Mouse (Mus musculus): ENCODE data around the gene Mark3. TPM values are rescaled to one million over a fixed set of nuclear protein-coding genes. Genes with fewer than 3 reads are reported as not detected.

The Mark3 gene
- total and polyA plus RNA-seq, 3 experiments = 34.3 to 51.2 (median 40.2) TPM

DNA sequence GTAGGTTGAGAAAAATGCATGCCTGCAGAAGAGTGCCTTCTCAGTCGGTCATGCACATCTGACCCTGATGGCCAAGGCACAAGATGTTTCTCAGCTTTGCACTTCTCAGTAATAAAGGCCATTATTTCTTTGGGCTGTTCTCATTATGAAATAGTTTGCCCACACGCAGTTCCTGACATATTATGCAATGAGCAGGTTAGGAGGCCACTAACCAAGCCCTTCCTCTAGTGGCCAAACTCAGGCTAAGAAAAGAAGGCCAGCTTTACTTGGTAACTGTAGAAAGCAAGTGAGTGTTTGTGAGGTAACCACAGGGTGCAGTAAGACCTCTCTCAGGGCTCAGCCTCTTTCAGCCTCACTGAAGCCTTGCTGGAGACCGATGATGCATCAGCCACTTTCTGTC, 49.4 kb upstream of the Mark3 start:
- DNase-seq (ENCODE audit: extremely low read depth) = no peak
- TF ChIP-seq NELFE (IDR thresholded peaks at IDR 0.05; ENCODE audit: low read depth, low read length) (no peak), ZMIZ1 (IDR thresholded peaks at IDR 0.05; ENCODE audit: low read depth, low read length) (no peak), BHLHE40 (IDR thresholded peaks at IDR 0.05; ENCODE audit: low read depth, low read length) (no peak), ELF1 (IDR thresholded peaks at IDR 0.05; ENCODE audit: low read depth, low read length) (no peak), ETS1 (conservative IDR thresholded peaks at IDR 0.05; ENCODE audit: low read depth, low read length) (no peak), JUND (conservative IDR thresholded peaks at IDR 0.05; ENCODE audit: low read depth, low read length) (no peak), JUN (IDR thresholded peaks at IDR 0.05; ENCODE audit: insufficient read depth, low read depth, low read length) (no peak), USF2 (conservative IDR thresholded peaks at IDR 0.05; ENCODE audit: low read depth, low read length) (no peak)

GRCm38 (mm10) chr12:111527643-111528281, 46.6 kb upstream of the Mark3 start:
- Histone ChIP-seq H3K4me3 (replicated peaks in 1 of 3; ENCODE audit: low read depth in 2 of 3, low read length in 2 of 3, poor library complexity in 1 of 3) (no peak overlapping the region), H3K9ac (ENCODE audit: insufficient read depth, low read depth) (no peak overlapping the region), H3K9me3 (replicated peaks; ENCODE audit: low read length) (peaks cover 3% of the 10 kb centered on the region), H3K4me2 (ENCODE audit: insufficient read depth, low read depth, poor library complexity, severe bottlenecking) (no peak overlapping the region), H3K36me3 (replicated peaks in 1 of 2; ENCODE audit: control insufficient read depth in 1 of 2, insufficient read depth in 1 of 2, low read length in 1 of 2) (peaks cover 0 to 3% of the 10 kb centered on the region in 2 experiments), H3K27ac (ENCODE audit: insufficient read depth, low read depth) (no peak overlapping the region), H3K4me1 (ENCODE audit: control insufficient read depth in 1 of 2, insufficient read depth in 2 of 2) (no peaks in the 10 kb centered on the region), H3K79me2 (replicated peaks; ENCODE audit: control insufficient read depth, extremely low read depth, insufficient read depth, poor library complexity, severe bottlenecking) (no peaks in the 10 kb centered on the region), H3K27me3 (replicated peaks) (no peaks in the 10 kb centered on the region)
- dilution Hi-C loops (cut with MboI; ENCODE audit: extremely low pct_ligation_motif_present, extremely low pct_unique_long_range_greater_than_20kb, low sequenced_read_pairs) (no loop called here), in situ Hi-C loops (cut with MboI; ENCODE audit: low pct_ligation_motif_present, low pct_unique_long_range_greater_than_20kb, low sequenced_read_pairs) (no loop called here)
- TF ChIP-seq E2F4 (IDR thresholded peaks at IDR 0.05; ENCODE audit: insufficient replicate concordance, low read depth, low read length) = no peak
- TF ChIP-seq NELFE (IDR thresholded peaks at IDR 0.05; ENCODE audit: low read depth, low read length) = no peak
- TF ChIP-seq RAD21 (IDR thresholded peaks at IDR 0.05; ENCODE audit: low read depth, low read length) = no peak
- no peak for TF ChIP-seq ZMIZ1 (IDR thresholded peaks at IDR 0.05; ENCODE audit: low read depth, low read length)
- no peak for TF ChIP-seq POLR2AphosphoS2 (IDR thresholded peaks at IDR 0.05; ENCODE audit: low read depth, low read length)
- TF ChIP-seq MAZ (IDR thresholded peaks at IDR 0.05; ENCODE audit: low read depth, low read length) = no peak
- TF ChIP-seq JUND (conservative IDR thresholded peaks at IDR 0.05; ENCODE audit: low read depth, low read length) = no peak
- no peak for TF ChIP-seq TCF12 (IDR thresholded peaks at IDR 0.05; ENCODE audit: low read depth, low read length)
- DNase-seq (ENCODE audit: extremely low read depth) = no peak

More for the DNA sequence above, 49.4 kb upstream of the Mark3 start:
- Histone ChIP-seq H3K4me1 (ENCODE audit: control insufficient read depth in 1 of 2, insufficient read depth in 2 of 2) (no peaks in the 10 kb centered on the region), H3K36me3 (replicated peaks in 1 of 2; ENCODE audit: control insufficient read depth in 1 of 2, insufficient read depth in 1 of 2, low read length in 1 of 2) (peaks cover 0 to 3% of the 10 kb centered on the region in 2 experiments), H3K27ac (ENCODE audit: insufficient read depth, low read depth) (no peak overlapping the region), H3K9ac (ENCODE audit: insufficient read depth, low read depth) (no peak overlapping the region), H3K27me3 (replicated peaks) (no peaks in the 10 kb centered on the region), H3K9me3 (replicated peaks; ENCODE audit: low read length) (peaks cover 7% of the 10 kb centered on the region), H3K4me2 (ENCODE audit: insufficient read depth, low read depth, poor library complexity, severe bottlenecking) (no peak overlapping the region), H3K79me2 (replicated peaks; ENCODE audit: control insufficient read depth, extremely low read depth, insufficient read depth, poor library complexity, severe bottlenecking) (no peaks in the 10 kb centered on the region), H3K4me3 (replicated peaks in 1 of 3; ENCODE audit: low read depth in 2 of 3, low read length in 2 of 3, poor library complexity in 1 of 3) (no peak overlapping the region)
- in situ Hi-C loops (cut with MboI; ENCODE audit: low pct_ligation_motif_present, low pct_unique_long_range_greater_than_20kb, low sequenced_read_pairs) (no loop called here), dilution Hi-C loops (cut with MboI; ENCODE audit: extremely low pct_ligation_motif_present, extremely low pct_unique_long_range_greater_than_20kb, low sequenced_read_pairs) (no loop called here)
